Mouse (Mus musculus): ENCODE measurements at regions not wholly inside any gene's neighbourhood (a gene's known extent, or its start where the extent isn't known, plus 50 kb on each side); places are given as distances from the start of the nearest gene placed in this dataset.

DNA sequence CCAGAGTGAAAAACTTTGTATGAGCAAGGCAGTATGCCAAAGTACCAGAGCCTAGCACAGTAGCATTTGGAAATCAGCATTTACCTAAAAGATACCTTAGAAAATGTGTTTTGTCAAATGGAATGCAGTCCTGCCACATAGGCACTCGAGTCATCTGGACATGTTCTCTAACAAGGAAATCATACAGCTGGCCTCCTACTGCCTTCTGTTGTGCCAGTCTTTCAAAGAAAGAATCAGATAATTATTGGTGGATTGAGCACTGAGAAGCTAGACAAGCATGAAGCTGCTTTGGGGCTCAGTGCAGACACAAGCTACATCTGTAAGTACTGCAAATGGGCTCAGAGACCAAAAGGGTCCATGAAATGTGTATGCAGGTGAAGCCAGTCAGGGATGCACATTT lies 1038.1 kb upstream of the Acvr2a start:
- TF ChIP-seq POLR2A (IDR thresholded peaks at IDR 0.05; ENCODE audit: insufficient read length, low read depth) (no peak), MAX (IDR thresholded peaks at IDR 0.05; ENCODE audit: low read depth) (no peak), E2F4 (IDR thresholded peaks at IDR 0.05; ENCODE audit: insufficient read depth) (no peak), USF1 (IDR thresholded peaks at IDR 0.05; ENCODE audit: low read depth) (no peak), MYOD1 (IDR thresholded peaks at IDR 0.05; ENCODE audit: control insufficient read depth in 1 of 3, insufficient read length in 2 of 3, low read depth in 2 of 3) (no peak), POLR2AphosphoS2 (IDR thresholded peaks at IDR 0.05; ENCODE audit: insufficient read length, low read depth) (no peak), CEBPB (IDR thresholded peaks at IDR 0.05; ENCODE audit: insufficient read depth, poor library complexity, severe bottlenecking) (no peak), TCF12 (IDR thresholded peaks at IDR 0.05; ENCODE audit: insufficient read depth, poor library complexity, severe bottlenecking) (no peak), SRF (IDR thresholded peaks at IDR 0.05; ENCODE audit: control insufficient read depth, insufficient read length, low read depth) (no peak), MYOG (IDR thresholded peaks at IDR 0.05; ENCODE audit: control insufficient read depth in 1 of 3, insufficient read depth in 1 of 3, insufficient read length in 2 of 3, low read depth in 2 of 3) (no peak)
